Mouse (Mus musculus) olfactory bulb, adult 2 months (tissue): ENCODE results near the gene Cacna2d2.

Source experiments
- CTCF ChIP-seq: fragments of 200-500 bp; IDR thresholded peaks from 2 replicates; pipeline ENCODE4 v1.5.1; 2012; ENCODE audit warnings: low read depth, mild to moderate bottlenecking, low read length, moderate library complexity; ENCODE audit not compliant: insufficient read depth
- POLR2A ChIP-seq: fragments of 200-500 bp; IDR thresholded peaks from 2 replicates; pipeline ENCODE4 v1.6.1; 2012; ENCODE audit warnings: mild to moderate bottlenecking, low read depth, low read length, moderate library complexity; ENCODE audit not compliant: insufficient read depth

GRCm38 (mm10) chr9:107374623-107375022 is 24.8 kb upstream of the Cacna2d2 start:
- no peak for TF ChIP-seq POLR2A
- TF ChIP-seq CTCF = no peak
